In genomic region chr6:142752331-142753246, GRCm38 (mm10) we compare ENCODE assay signal across 13 mouse cellular contexts. TPM values are rescaled to one million over a fixed set of nuclear protein-coding genes. Genes with fewer than 3 reads are reported as not detected.
DNase-seq lines count a peak whose midpoint lies in the region; ATAC-seq lines count a peak whose summit lies in the region.
"Had no signal": no experiment of that assay in that cellular context is flagged by ENCODE, and none has a peak within 500 bp of the region (broad histone marks: within the 10 kb centered on the region; RNA-seq: fewer than 3 reads in every experiment).

No protein-coding gene starts in this region.

- no peak overlapping the region for H3K27ac ChIP-seq in heart, embryonic 10.5 days
- H3K27ac ChIP-seq: liver, embryonic 14.5 days had no signal

- intact Hi-C loops in heart, postnatal 14 days (cut with DNase I) = no loop called here

- H3K4me3 ChIP-seq in heart, embryonic 10.5 days = no peak overlapping the region
- H3K4me3 ChIP-seq: heart, embryonic 12.5 days had no signal

- peaks cover 25% of the 10 kb centered on the region for H3K4me1 ChIP-seq in heart, embryonic 10.5 days

- no peaks in the 10 kb centered on the region for H3K9me3 ChIP-seq in heart, embryonic 10.5 days
- H3K9me3 ChIP-seq: neural tube, embryonic 15.5 days had no signal

- peak; percentile 23 for ATAC-seq in activated CD4-positive, CD25-positive, alpha-beta regulatory T cell, adult 4 months

- peaks cover 6% of the 10 kb centered on the region; the same call in 1 of the 2 replicates for H3K27me3 ChIP-seq in heart, embryonic 10.5 days (ENCODE audit: insufficient read depth, poor library complexity, severe bottlenecking)

- H3K36me3 ChIP-seq in heart, embryonic 10.5 days = no peaks in the 10 kb centered on the region
- H3K36me3 ChIP-seq: heart, embryonic 12.5 days; neural tube, embryonic 15.5 days had no signal

- peak; percentile 58 for DNase-seq in heart, embryonic 10.5 days (ENCODE audit: low spot score)
- no peak for DNase-seq in heart, postnatal 14 days
- DNase-seq in lung, postnatal 36 days = peak; percentile 72
- DNase-seq in thymus, postnatal 10 days (ENCODE audit: low spot score in 2 of 2) = peak; percentile 29 to 36
- no peak for DNase-seq in layer of hippocampus, adult 18-20 months (ENCODE audit: low spot score in 2 of 2)
- no peak for DNase-seq in urinary bladder, postnatal 10 days (ENCODE audit: low spot score)
- no peak for DNase-seq in embryo, embryonic 9.5 days (ENCODE audit: extremely low spot score)
- DNase-seq: cerebellum, adult 9-10 months; kidney, postnatal 25 days had no signal

- 38% methylated on average over 14 of the region's 14 CpGs for WGBS in heart, embryonic 10.5 days

RNA-seq across cellular contexts. Expression of gene Cmas, which starts 3.9 kb away (rescaled TPM):
- 100 and 105 TPM in 2 replicates for polyA plus RNA-seq in heart, embryonic 10.5 days (2016; fragmentation: Nextera tagmentation; extraction: Ambion mirVana)
- 10 to 100 TPM; 38.6 to 39.4 TPM for total RNA-seq in heart, postnatal 14 days (2021)
- 10 to 100 TPM; 12.4 to 14.3 TPM for polyA plus RNA-seq in activated CD4-positive, CD25-positive, alpha-beta regulatory T cell, adult 4 months (2017; shearing (Covaris generic))
- total RNA-seq in layer of hippocampus, adult 18-20 months (2021) = 100 to 1,000 TPM in 1 of 2 experiments, 10 to 100 TPM in 1; 98.0 to 106 TPM

RNA-seq across cellular contexts. Expression of gene Abcc9, which starts 50.5 kb away (rescaled TPM):
- 11.2 and 25.6 TPM in 2 replicates for polyA plus RNA-seq in heart, embryonic 10.5 days (2016; fragmentation: Nextera tagmentation; extraction: Ambion mirVana)
- total RNA-seq in heart, postnatal 14 days (2021) = 100 to 1,000 TPM; 223 to 229 TPM
- not detected for polyA plus RNA-seq in activated CD4-positive, CD25-positive, alpha-beta regulatory T cell, adult 4 months (2017; shearing (Covaris generic))
- 1 to 10 TPM; 2.9 to 3.2 TPM for total RNA-seq in layer of hippocampus, adult 18-20 months (2021)

RNA-seq across cellular contexts. Expression of gene Sult6b2, which starts 51.7 kb away (rescaled TPM):
- polyA plus RNA-seq in heart, embryonic 10.5 days (2016; fragmentation: Nextera tagmentation; extraction: Ambion mirVana) = 0.06 TPM in 1 of 2 replicates, not detected in the other
- total RNA-seq in heart, postnatal 14 days (2021) = not detected
- polyA plus RNA-seq in activated CD4-positive, CD25-positive, alpha-beta regulatory T cell, adult 4 months (2017; shearing (Covaris generic)) = not detected
- under 1 TPM in 1 of 2 experiments, not detected in 1; 0.15 TPM for total RNA-seq in layer of hippocampus, adult 18-20 months (2021)
- polyA plus RNA-seq: liver, embryonic 14.5 days had no signal

Comparison
In these comparisons a context has a peak if more than half of its experiments do, and no peak if none do; other contexts are left out.
1. DNase-seq: peak in heart, embryonic 10.5 days (single experiment), lung, postnatal 36 days (single experiment) and thymus, postnatal 10 days (2 of 2); none in heart, postnatal 14 days (0 of 2), layer of hippocampus, adult 18-20 months (0 of 2), urinary bladder, postnatal 10 days (single experiment) and embryo, embryonic 9.5 days (single experiment).
2. RNA of gene Abcc9, which starts 50.5 kb away (total RNA-seq): 223 to 229 TPM in heart, postnatal 14 days; 2.9 to 3.2 TPM in layer of hippocampus, adult 18-20 months; every median in the first group is over 10 times any median in the second.